Mouse (Mus musculus): ENCODE measurements around the gene Gm13040.
"Not testable (repeated sequence)": the region's sequence is repeated elsewhere in the genome, so short reads cannot be mapped to it uniquely, and the experiment has no call there.

The Gm13040 gene

DNA sequence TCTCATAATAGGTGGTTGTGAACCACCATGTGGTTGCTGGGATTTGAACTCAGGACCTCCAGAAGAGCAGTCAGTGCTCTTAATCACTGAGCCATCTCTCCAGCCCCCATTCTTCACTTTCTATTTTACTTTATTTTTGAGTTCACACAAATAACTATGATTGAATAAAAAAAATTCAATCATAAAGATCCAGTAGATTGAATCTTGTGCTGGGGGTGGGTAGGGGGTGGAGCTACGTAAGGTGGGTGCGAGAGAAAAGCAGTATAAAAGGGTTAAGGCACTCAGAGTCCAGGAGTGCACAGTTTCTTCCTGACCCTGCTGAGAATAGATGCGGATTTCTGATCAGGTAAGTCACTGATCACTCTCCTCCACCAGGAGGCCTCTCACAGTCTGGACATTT lies at the start of gene Gm13040:
Gene Gm13040, plus strand, starts transcription at position 301 of the 400 bp plus-strand sequence.
- DNase-seq (ENCODE audit: low spot score): not testable (repeated sequence)

DNA sequence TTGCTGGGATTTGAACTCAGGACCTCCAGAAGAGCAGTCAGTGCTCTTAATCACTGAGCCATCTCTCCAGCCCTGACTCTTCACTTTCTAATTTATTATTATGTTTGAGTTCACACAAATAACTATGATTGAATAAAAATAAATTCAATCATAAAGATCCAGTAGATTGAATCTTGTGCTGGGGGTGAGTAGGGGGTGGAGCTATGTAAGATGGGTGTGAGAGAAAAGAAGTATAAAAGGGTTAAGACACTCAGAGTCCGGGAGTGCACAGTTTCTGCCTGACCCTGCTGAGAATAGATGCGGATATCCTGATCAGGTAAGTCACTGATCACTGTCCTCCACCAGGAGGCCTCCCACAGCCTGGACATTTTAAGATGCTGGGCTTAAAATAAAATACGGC lies 24.7 kb upstream of the Gm13040 start, which contains the start of gene Gm13043:
Gene Gm13043, plus strand, starts transcription at position 301 of the 400 bp plus-strand sequence.
- no peak for DNase-seq (ENCODE audit: low spot score)

DNA sequence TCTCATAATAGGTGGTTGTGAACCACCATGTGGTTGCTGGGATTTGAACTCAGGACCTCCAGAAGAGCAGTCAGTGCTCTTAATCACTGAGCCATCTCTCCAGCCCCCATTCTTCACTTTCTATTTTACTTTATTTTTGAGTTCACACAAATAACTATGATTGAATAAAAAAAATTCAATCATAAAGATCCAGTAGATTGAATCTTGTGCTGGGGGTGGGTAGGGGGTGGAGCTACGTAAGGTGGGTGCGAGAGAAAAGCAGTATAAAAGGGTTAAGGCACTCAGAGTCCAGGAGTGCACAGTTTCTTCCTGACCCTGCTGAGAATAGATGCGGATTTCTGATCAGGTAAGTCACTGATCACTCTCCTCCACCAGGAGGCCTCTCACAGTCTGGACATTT lies 15.6 kb downstream of the Gm13040 start, which contains the start of the genes BC080695 and Gm13057:
Gene BC080695, plus strand, starts transcription at position 301 of the 400 bp plus-strand sequence.
Gene Gm13057, plus strand, starts transcription at position 310 of the 400 bp plus-strand sequence.
- not testable (repeated sequence) for DNase-seq (ENCODE audit: low spot score)
